Mouse (Mus musculus): ENCODE measurements around the gene Trim11.
"Not testable (repeated sequence)": the region's sequence is repeated elsewhere in the genome, so short reads cannot be mapped to it uniquely, and the experiment has no call there.

Gene Trim11

GRCm38 (mm10) chr11:58978027-58978705, at the start of gene Trim11:
TSS of gene Trim11 (plus strand) at chr11:58978093.
- in situ Hi-C loops (cut with MboI, MseI), result loop anchor here (5.0 kb wide), 1 partner anchor 56 kb away; no protein-coding TSS in a partner anchor

GRCm38 (mm10) chr11:58929055-58929454, 48.8 kb upstream of the Trim11 start:
- in situ Hi-C loops (cut with MboI, MseI), result loop anchor here (10.0 kb wide), 1 partner anchor 1836 kb away; no protein-coding TSS in a partner anchor

DNA sequence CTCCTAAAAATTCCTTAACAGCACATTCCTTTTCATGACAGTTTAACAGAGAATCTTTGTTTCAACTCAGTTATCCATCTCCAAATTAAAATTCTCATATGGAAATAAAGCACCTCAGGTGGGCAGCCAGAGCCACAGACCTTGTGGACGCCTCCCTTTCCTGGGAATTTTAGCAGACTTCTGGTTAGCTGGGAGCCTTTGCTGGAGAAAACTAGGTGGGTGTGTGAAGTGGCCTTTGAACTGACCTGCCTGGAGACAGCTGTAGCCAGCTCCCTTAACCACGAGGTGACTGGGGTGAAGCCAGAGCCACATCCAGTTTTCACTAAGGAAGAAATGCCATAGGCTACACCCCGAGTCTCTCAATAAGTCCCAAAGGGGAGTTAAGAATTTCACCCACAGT, 48.3 kb upstream of the Trim11 start:
- in situ Hi-C loops (cut with MboI, MseI), result loop anchor here (10.0 kb wide), 1 partner anchor 1835 kb away; no protein-coding TSS in a partner anchor

DNA sequence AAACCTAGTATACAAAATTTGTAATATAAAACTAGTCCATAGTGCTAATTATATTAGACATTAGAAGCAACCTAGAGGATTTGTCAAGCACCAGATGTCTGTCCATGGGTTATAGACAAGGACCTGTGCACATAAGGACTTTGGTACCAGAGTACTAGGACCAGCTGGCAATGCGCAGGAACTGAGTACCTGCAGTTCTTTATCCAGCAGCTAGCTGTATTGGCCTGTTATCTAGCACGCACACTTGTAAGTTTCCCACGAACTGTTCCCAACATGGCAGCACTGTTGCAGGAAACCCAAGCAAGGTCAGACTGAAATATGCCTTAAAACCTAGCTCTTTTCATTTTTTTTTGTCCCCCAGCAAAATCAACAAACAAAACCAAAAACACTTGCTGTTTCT, 47.6 kb upstream of the Trim11 start:
- in situ Hi-C loops (cut with MboI, MseI), result no loop called here

- in situ Hi-C loops (cut with MboI, MseI), result no loop called here
Observed at GRCm38 (mm10) chr11:58931576-58931975, 46.3 kb upstream of the Trim11 start.

- in situ Hi-C loops (cut with MboI, MseI), result no loop called here
Observed at GRCm38 (mm10) chr11:58937909-58938308, 40.0 kb upstream of the Trim11 start.

- in situ Hi-C loops (cut with MboI, MseI), result no loop called here
Observed at GRCm38 (mm10) chr11:58938322-58939087, 39.4 kb upstream of the Trim11 start, which contains the start of gene Rnf187. TSS of gene Rnf187 (minus strand) at chr11:58938916.

GRCm38 (mm10) chr11:58939088-58939439, 38.8 kb upstream of the Trim11 start:
- in situ Hi-C loops (cut with MboI, MseI), result no loop called here

- in situ Hi-C loops (cut with MboI, MseI), result no loop called here
Observed at GRCm38 (mm10) chr11:58944136-58944535, 33.8 kb upstream of the Trim11 start.

- in situ Hi-C loops (cut with MboI, MseI), result no loop called here
Observed at GRCm38 (mm10) chr11:58947306-58947705, 30.6 kb upstream of the Trim11 start.

DNA sequence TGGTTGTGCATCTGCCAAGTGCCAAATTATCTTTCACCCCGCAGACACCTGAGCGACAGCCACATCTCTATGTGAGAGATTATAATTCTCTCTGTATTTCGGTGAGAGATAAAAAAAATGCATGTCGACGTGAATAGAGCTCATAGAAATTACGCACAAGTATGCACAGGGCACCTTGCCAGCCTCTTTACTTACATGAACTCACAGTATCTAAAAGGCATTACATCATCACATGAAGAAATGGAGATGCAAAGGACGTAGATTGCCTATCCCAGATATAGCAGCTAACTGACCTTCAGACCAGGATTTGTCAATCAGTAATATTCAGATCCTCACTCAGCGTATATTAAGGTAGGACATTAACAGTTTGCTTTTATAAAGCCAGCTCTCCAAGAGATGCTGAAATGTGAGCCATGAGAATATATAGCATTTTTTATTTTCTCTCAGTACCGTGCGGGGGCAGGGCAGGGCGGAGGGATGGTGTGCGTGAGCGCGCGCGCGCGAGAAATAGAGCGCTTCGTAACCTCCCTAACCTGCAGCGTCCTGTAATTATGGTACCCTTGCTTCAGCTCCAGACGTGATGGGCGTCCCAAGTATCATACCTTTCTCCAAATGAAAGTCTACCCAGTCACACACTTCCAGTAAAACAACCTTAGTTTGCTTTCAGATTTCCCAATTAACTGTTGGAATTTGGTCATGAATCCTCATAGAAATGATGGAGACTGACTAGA, 29.9 kb upstream of the Trim11 start:
- in situ Hi-C loops (cut with MboI, MseI), result no loop called here

DNA sequence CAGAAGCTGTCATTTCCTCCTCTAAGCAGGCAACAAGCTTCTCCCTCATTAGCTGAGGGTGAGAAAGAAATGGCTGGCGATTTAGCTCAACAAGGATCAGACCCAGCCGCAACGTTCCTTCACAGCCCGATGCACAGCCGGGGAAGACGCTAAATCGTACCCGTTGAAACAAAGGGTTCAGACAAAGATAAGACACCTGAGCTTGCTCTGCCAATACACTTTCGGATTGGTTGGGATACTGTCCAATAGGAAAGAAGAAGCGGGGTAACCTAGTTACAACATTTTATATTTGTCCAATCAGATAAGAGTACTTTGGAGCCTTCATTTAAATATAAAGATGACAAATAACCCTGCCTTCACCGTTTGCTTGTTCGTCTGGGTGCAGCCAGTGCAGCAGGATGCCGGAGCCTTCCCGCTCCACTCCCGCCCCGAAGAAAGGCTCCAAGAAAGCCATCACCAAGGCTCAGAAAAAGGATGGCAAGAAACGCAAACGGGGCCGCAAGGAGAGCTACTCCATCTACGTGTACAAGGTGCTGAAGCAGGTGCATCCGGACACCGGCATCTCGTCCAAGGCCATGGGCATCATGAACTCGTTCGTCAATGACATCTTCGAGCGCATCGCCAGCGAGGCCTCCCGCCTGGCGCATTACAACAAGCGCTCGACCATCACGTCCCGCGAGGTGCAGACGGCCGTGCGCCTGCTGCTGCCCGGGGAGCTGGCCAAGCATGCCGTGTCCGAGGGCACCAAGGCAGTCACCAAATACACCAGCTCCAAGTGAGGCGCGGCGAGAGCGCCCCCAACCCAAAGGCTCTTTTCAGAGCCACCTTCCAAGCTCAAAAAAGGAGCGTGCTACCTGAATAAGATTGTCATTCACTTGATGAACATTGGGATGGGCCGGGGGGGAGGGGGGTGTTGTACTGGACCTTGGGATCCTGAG, 29.1 kb upstream of the Trim11 start, which contains the start of gene Hist3h2ba:
Gene Hist3h2ba, plus strand, starts transcription at position 379 of the 938 bp plus-strand sequence.
- in situ Hi-C loops (cut with MboI, MseI), result no loop called here

DNA sequence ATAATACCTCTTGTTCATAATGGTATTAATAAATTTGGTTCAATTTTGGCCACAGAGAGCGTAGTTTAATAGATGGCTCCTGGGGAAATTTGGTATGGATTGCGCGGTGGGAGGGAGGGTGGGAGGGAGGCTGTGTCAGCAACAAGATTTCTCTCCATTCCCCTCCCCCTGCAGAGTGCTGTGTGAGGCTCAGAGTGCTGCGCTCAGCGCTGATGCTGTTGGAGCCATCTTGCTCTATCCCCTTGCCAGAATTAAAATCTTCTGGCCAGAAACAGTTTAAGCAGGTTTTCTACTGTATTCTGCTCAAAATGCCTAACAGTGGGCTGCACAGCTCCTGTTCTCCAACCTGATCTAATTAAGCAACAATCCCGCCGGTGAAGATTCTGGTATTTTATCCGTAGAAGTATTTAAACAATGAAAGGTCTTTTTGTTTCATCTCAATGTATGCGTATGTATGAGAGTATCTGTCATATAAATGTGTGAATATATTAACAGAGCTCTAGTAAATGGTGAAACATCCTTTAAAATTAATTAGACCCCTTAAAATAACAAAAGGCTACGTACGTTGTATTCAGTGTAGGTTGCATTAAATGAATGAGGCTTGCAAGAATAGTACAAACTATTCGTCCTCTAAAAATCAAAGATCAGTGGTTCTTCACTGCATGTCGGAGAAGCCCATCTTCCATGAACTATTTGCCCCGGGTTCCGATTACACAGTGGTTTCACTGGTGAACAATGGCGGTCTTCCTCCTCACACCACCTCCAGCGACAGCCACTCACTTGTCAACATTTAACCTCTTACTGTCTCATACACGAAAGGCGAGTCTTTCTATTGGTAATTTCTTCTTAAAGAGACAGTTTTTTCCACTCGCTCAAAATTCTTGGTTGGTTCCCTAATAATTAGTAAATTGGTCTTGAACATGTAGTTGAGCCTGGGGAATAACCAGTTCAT, 28.1 kb upstream of the Trim11 start:
- in situ Hi-C loops (cut with MboI, MseI), result no loop called here

- in situ Hi-C loops (cut with MboI, MseI), result no loop called here
Observed at GRCm38 (mm10) chr11:58951210-58951609, 26.7 kb upstream of the Trim11 start.

DNA sequence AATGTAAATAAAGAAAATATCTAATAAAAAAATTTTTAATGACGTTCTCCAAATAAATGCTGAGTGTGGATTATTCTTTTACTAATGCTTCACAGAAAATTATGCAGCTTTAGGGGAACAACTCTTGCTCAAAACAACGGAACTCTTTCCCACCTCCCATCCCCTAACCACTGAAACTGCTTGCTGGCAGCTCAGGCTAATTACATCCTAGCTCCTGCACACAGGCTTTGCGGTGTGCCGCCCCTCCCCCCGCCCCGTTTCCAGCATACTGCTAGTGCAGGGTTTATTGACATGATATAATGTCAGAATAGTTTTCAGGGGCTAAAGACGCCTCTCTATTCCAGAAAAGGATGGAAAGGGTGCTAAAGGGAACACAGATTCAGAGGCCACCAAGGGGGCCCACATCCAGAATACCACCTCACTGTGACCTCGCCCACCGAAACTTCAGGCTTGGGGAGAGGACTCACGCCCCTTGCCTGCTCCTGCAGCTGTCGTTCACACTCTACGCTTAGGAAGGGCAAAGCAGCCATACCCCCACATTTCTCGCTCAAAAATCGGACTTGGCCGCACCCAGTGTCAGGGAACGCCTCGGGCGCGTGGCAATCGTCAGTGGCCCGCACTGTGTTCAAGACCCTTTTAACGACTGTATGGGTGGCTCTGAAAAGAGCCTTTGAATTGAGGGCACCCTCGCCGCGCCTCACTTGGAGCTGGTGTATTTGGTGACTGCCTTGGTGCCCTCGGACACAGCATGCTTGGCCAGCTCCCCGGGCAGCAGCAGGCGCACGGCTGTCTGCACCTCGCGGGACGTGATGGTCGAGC, 24.3 kb upstream of the Trim11 start:
- in situ Hi-C loops (cut with MboI, MseI), result no loop called here

DNA sequence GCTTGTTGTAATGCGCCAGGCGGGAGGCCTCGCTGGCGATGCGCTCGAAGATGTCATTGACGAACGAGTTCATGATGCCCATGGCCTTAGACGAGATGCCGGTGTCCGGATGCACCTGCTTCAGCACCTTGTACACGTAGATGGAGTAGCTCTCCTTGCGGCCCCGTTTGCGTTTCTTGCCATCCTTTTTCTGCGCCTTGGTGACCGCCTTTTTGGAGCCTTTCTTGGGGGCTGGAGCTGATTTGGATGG, 23.8 kb upstream of the Trim11 start:
- in situ Hi-C loops (cut with MboI, MseI), result not testable (repeated sequence)

DNA sequence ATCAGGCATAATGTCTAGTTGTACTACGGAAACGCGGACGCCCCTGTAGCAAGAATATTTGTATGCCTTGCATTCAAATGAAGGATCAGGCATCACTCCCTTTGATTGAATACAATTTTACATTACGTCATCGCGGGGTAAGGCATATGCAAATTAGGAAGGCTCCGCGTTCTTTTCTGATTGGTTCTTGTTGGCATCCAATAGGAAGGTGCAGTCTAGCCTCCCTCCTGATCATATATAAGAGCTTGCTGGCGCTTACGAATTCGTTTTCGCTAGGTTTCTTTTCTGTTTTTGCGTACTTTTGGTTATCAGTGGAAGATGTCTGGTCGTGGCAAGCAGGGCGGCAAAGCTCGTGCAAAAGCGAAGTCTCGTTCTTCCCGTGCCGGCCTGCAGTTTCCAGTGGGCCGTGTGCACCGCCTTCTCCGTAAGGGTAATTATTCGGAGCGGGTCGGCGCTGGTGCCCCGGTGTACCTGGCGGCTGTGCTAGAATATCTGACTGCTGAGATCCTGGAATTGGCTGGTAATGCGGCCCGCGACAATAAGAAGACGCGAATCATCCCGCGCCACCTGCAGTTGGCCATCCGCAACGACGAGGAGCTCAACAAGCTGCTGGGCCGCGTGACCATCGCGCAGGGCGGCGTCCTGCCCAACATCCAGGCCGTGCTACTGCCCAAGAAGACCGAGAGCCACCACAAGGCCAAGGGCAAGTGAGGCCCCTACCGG, 23.3 kb upstream of the Trim11 start, which contains the start of the genes Hist3h2a and Trim17:
Gene Hist3h2a, plus strand, starts transcription at position 266 of the 723 bp plus-strand sequence.
Gene Trim17, plus strand, starts transcription at position 266 of the 723 bp plus-strand sequence.
- in situ Hi-C loops (cut with MboI, MseI), result no loop called here

GRCm38 (mm10) chr11:58955143-58955867, 22.6 kb upstream of the Trim11 start:
- in situ Hi-C loops (cut with MboI, MseI), result no loop called here
